Mouse (Mus musculus) heart, embryonic 11.5 days (tissue): ENCODE measurements around the gene Arid3b. TPM values are rescaled to one million over a fixed set of nuclear protein-coding genes. Genes with fewer than 3 reads are reported as not detected.

Experiments used
- ATAC-seq: fragments of 200-750 bp; cut with Nextera tagmentation; replicated peaks from 2 replicates; pipeline ENCODE4 v1.8.0; 2017; ENCODE audit warnings: moderate library complexity; ENCODE audit not compliant: insufficient number of reproducible peaks, low FRiP score, low TSS enrichment
- H3K27ac ChIP-seq: fragments of 300-500 bp; sonication (generic); 2 replicates; pipeline ENCODE4 v1.5.1; 2014; ENCODE audit warnings: mild to moderate bottlenecking, low read depth, low read length
- H3K27me3 ChIP-seq: fragments of 300-500 bp; sonication (generic); 2 replicates; pipeline ENCODE4 v1.6.1; 2014; ENCODE audit warnings: mild to moderate bottlenecking, low read length, mixed read lengths; ENCODE audit not compliant: control insufficient read depth, insufficient read depth
- H3K36me3 ChIP-seq: fragments of 300-500 bp; sonication (generic); 2 replicates; pipeline ENCODE4 v1.6.1; 2014; ENCODE audit warnings: mild to moderate bottlenecking, low read length, moderate library complexity, mixed read lengths; ENCODE audit not compliant: control insufficient read depth, insufficient read depth
- H3K4me1 ChIP-seq: fragments of 300-500 bp; sonication (generic); 2 replicates; pipeline ENCODE4 v1.6.1; 2014; ENCODE audit warnings: low read length; ENCODE audit not compliant: control insufficient read depth, insufficient read depth
- H3K4me2 ChIP-seq: fragments of 300-500 bp; sonication (generic); 2 replicates; pipeline ENCODE4 v1.6.1; 2014; ENCODE audit warnings: mild to moderate bottlenecking, moderate library complexity
- H3K4me3 ChIP-seq: fragments of 300-500 bp; sonication (generic); 2 replicates; pipeline ENCODE4 v1.5.1; 2014; ENCODE audit warnings: low read depth, low read length
- H3K9ac ChIP-seq: fragments of 300-500 bp; sonication (generic); 2 replicates; pipeline ENCODE4 v1.6.1; 2014; ENCODE audit warnings: mild to moderate bottlenecking, low read depth, low read length, moderate library complexity
- H3K9me3 ChIP-seq: fragments of 300-500 bp; sonication (generic); replicated peaks from 2 replicates; pipeline ENCODE4 v1.6.1; 2016; ENCODE audit warnings: low read length; ENCODE audit not compliant: control insufficient read depth
- WGBS: fragments of 180-500 bp; shearing (Covaris S2); extraction: QIAGEN DNeasy Blood & Tissue Kit; methylation state at CpG from one replicate; pipeline ENCODE4 v1.1.7; 2014; ENCODE audit not compliant: insufficient replicate concordance; 5-methylcytosine and 5-hydroxymethylcytosine counted together
- polyA plus RNA-seq: library from polyadenylated mRNA; unstranded; fragments of >200 nt; fragmentation: Nextera tagmentation; extraction: Ambion mirVana; gene quantifications from 2 replicates; pipeline ENCODE4 v1.2.1, GENCODE M21; 2014

Arid3b gene
- polyA plus RNA-seq, 1 experiment from 2014 or later: 28.0 TPM

GRCm38 (mm10) chr9:57765364-57766351, 70.9 kb downstream of the Arid3b start, which contains the start of gene Clk3:
Clk3 (minus strand) TSS chr9:57765860.
- no peaks in the 10 kb centered on the region for H3K27me3 ChIP-seq
- peaks cover 50% of the 10 kb centered on the region for H3K4me1 ChIP-seq
- peak within 1 kb of the TSS; percentile 91 for H3K4me3 ChIP-seq

GRCm38 (mm10) chr9:57764974-57765363, 71.6 kb downstream of the Arid3b start:
- Histone ChIP-seq H3K4me1 (peaks cover 48% of the 10 kb centered on the region), H3K9ac (peak overlapping the region; percentile 98), H3K27ac (peak overlapping the region; percentile 99), H3K4me3 (peak overlapping the region; percentile 91), H3K9me3 (no peaks in the 10 kb centered on the region), H3K4me2 (peak overlapping the region; percentile 95), H3K27me3 (no peaks in the 10 kb centered on the region), H3K36me3 (peaks cover 11% of the 10 kb centered on the region)
- ATAC-seq: peak; percentile 89
- under 1% methylated on average over 41 of the region's 45 CpGs for WGBS

More at GRCm38 (mm10) chr9:57765364-57766351, 70.9 kb downstream of the Arid3b start, which contains the start of gene Clk3:
- WGBS: under 1% methylated on average over 87 of the region's 93 CpGs
- H3K36me3 ChIP-seq: peaks cover 8% of the 10 kb centered on the region
- peak within 1 kb of the TSS; percentile 95 for H3K4me2 ChIP-seq
- peak within 1 kb of the TSS; percentile 99 for H3K27ac ChIP-seq
- ATAC-seq: peak; percentile 28
- H3K9me3 ChIP-seq: no peaks in the 10 kb centered on the region
- H3K9ac ChIP-seq: peak within 1 kb of the TSS; percentile 98

- H3K4me3 ChIP-seq: peak overlapping the region; percentile 91
- peak overlapping the region; percentile 99 for H3K27ac ChIP-seq
- peaks cover 17% of the 10 kb centered on the region for H3K36me3 ChIP-seq
- H3K4me1 ChIP-seq: peaks cover 45% of the 10 kb centered on the region
- ATAC-seq: peak; percentile 12
- H3K9me3 ChIP-seq: no peaks in the 10 kb centered on the region
- H3K27me3 ChIP-seq: no peaks in the 10 kb centered on the region
- peak overlapping the region; percentile 98 for H3K9ac ChIP-seq
- WGBS: 1% methylated on average over 57 of the region's 57 CpGs
- H3K4me2 ChIP-seq: peak overlapping the region; percentile 95
These were observed 72.2 kb downstream of the Arid3b start for GRCm38 (mm10) chr9:57764147-57764973.

- peak overlapping the region; percentile 91; the same call in 1 of the 2 replicates for H3K4me3 ChIP-seq
- no peaks in the 10 kb centered on the region for H3K27me3 ChIP-seq
- H3K27ac ChIP-seq: 0 out of 2 replicates have a peak overlapping the region, but pooled peaks have one; percentile 12
- ATAC-seq: no peak
- no peaks in the 10 kb centered on the region for H3K9me3 ChIP-seq
- H3K4me2 ChIP-seq: peak overlapping the region; percentile 95
- peaks cover 31% of the 10 kb centered on the region for H3K36me3 ChIP-seq
- peaks cover 45% of the 10 kb centered on the region for H3K4me1 ChIP-seq
- peak overlapping the region; percentile 98 for H3K9ac ChIP-seq
- WGBS: 50% methylated on average over 6 of the region's 6 CpGs
These were observed 74.0 kb downstream of the Arid3b start for GRCm38 (mm10) chr9:57762563-57762991.

- H3K9ac ChIP-seq: peak overlapping the region; percentile 98; the same call in 1 of the 2 replicates
- H3K4me1 ChIP-seq: peaks cover 38% of the 10 kb centered on the region
- peak overlapping the region; percentile 95 for H3K4me2 ChIP-seq
- H3K9me3 ChIP-seq: no peaks in the 10 kb centered on the region
- peaks cover 36% of the 10 kb centered on the region for H3K36me3 ChIP-seq
- no peaks in the 10 kb centered on the region for H3K27me3 ChIP-seq
- 88% methylated on average over 13 of the region's 13 CpGs for WGBS
- no peak for ATAC-seq
- no peak overlapping the region for H3K27ac ChIP-seq
- H3K4me3 ChIP-seq: 0 out of 2 replicates have a peak overlapping the region, but pooled peaks have one; percentile 91
These were observed 74.7 kb downstream of the Arid3b start for GRCm38 (mm10) chr9:57761563-57762551.

GRCm38 (mm10) chr9:57760416-57761146, 76.0 kb downstream of the Arid3b start:
- 93% methylated on average over 24 of the region's 24 CpGs for WGBS
- Histone ChIP-seq H3K4me3 (no peak overlapping the region), H3K27me3 (no peaks in the 10 kb centered on the region), H3K4me2 (no peak overlapping the region), H3K9ac (0 out of 2 replicates have a peak overlapping the region, but pooled peaks have one; percentile 6), H3K27ac (no peak overlapping the region), H3K4me1 (peaks cover 29% of the 10 kb centered on the region), H3K36me3 (peaks cover 36% of the 10 kb centered on the region), H3K9me3 (no peaks in the 10 kb centered on the region)
- no peak for ATAC-seq

GRCm38 (mm10) chr9:57759289-57759688, 77.3 kb downstream of the Arid3b start:
- Histone ChIP-seq H3K4me3 (0 out of 2 replicates have a peak overlapping the region, but pooled peaks have one; percentile 4), H3K36me3 (peaks cover 43% of the 10 kb centered on the region), H3K27me3 (no peaks in the 10 kb centered on the region), H3K4me1 (peaks cover 29% of the 10 kb centered on the region), H3K4me2 (peak overlapping the region; percentile 44), H3K9me3 (no peaks in the 10 kb centered on the region), H3K9ac (0 out of 2 replicates have a peak overlapping the region, but pooled peaks have one; percentile 3), H3K27ac (peak overlapping the region; percentile 65; the same call in 1 of the 2 replicates)
- ATAC-seq: no peak
- WGBS: 21% methylated on average over 6 of the region's 6 CpGs
